Mouse (Mus musculus): Measurements from ENCODE around the gene Fstl3.
"Not testable (repeated sequence)": the region's sequence is repeated elsewhere in the genome, so short reads cannot be mapped to it uniquely, and the experiment has no call there.

Gene Fstl3

GRCm38 (mm10) chr10:79777103-79777531, at the start of gene Fstl3:
TSS of gene Fstl3 (plus strand) at chr10:79777272.
- DNase-seq: no peak

GRCm38 (mm10) chr10:79728323-79729249, 48.5 kb upstream of the Fstl3 start:
- no peak for DNase-seq

GRCm38 (mm10) chr10:79729357-79729965, 47.6 kb upstream of the Fstl3 start:
- no peak for DNase-seq

GRCm38 (mm10) chr10:79732500-79732899, 44.6 kb upstream of the Fstl3 start:
- DNase-seq: no peak

- DNase-seq: no peak
Observed at GRCm38 (mm10) chr10:79733847-79734246, 43.2 kb upstream of the Fstl3 start.

GRCm38 (mm10) chr10:79735361-79735760, 41.7 kb upstream of the Fstl3 start:
- DNase-seq: no peak

- no peak for DNase-seq
Observed at GRCm38 (mm10) chr10:79736706-79737105, 40.4 kb upstream of the Fstl3 start.

- DNase-seq: no peak
Observed at GRCm38 (mm10) chr10:79738259-79738658, 38.8 kb upstream of the Fstl3 start.

GRCm38 (mm10) chr10:79739234-79739633, 37.8 kb upstream of the Fstl3 start:
- DNase-seq: no peak

- no peak for DNase-seq
Observed at GRCm38 (mm10) chr10:79740863-79741262, 36.2 kb upstream of the Fstl3 start.

GRCm38 (mm10) chr10:79743161-79743560, 33.9 kb upstream of the Fstl3 start:
- no peak for DNase-seq

GRCm38 (mm10) chr10:79743650-79744365, 33.3 kb upstream of the Fstl3 start:
- DNase-seq: peak; percentile 59

GRCm38 (mm10) chr10:79745411-79745810, 31.7 kb upstream of the Fstl3 start:
- no peak for DNase-seq

GRCm38 (mm10) chr10:79745898-79746773, 30.9 kb upstream of the Fstl3 start, which contains the start of gene Polrmt:
TSS of gene Polrmt (minus strand) at chr10:79746581.
- DNase-seq: peak; percentile 93

- no peak for DNase-seq
Observed at GRCm38 (mm10) chr10:79746774-79747151, 30.3 kb upstream of the Fstl3 start.

- DNase-seq: no peak
Observed at GRCm38 (mm10) chr10:79748496-79748895, 28.6 kb upstream of the Fstl3 start.

- DNase-seq: peak; percentile 80
Observed at GRCm38 (mm10) chr10:79754856-79755516, 22.1 kb upstream of the Fstl3 start, which contains the start of gene Fgf22. TSS of gene Fgf22 (plus strand) at chr10:79755076.

- DNase-seq: no peak
Observed at GRCm38 (mm10) chr10:79755854-79756253, 21.2 kb upstream of the Fstl3 start.

GRCm38 (mm10) chr10:79756660-79757059, 20.4 kb upstream of the Fstl3 start:
- DNase-seq: no peak

GRCm38 (mm10) chr10:79759675-79760074, 17.4 kb upstream of the Fstl3 start:
- not testable (repeated sequence) for DNase-seq

GRCm38 (mm10) chr10:79760603-79761143, 16.4 kb upstream of the Fstl3 start:
- no peak for DNase-seq

All from cerebellum, adult 8-10 months (tissue).